Mouse (Mus musculus): Measurements from ENCODE around the gene Prkd1. TPM values are rescaled to one million over a fixed set of nuclear protein-coding genes. Genes with fewer than 3 reads are reported as not detected.
"Not testable (repeated sequence)": the region's sequence is repeated elsewhere in the genome, so short reads cannot be mapped to it uniquely, and the experiment has no call there.

Prkd1 gene
- polyA plus RNA-seq (2015; fragmentation: Nextera tagmentation; extraction: Ambion mirVana), result 4.5 and 4.6 TPM in 2 replicates

DNA sequence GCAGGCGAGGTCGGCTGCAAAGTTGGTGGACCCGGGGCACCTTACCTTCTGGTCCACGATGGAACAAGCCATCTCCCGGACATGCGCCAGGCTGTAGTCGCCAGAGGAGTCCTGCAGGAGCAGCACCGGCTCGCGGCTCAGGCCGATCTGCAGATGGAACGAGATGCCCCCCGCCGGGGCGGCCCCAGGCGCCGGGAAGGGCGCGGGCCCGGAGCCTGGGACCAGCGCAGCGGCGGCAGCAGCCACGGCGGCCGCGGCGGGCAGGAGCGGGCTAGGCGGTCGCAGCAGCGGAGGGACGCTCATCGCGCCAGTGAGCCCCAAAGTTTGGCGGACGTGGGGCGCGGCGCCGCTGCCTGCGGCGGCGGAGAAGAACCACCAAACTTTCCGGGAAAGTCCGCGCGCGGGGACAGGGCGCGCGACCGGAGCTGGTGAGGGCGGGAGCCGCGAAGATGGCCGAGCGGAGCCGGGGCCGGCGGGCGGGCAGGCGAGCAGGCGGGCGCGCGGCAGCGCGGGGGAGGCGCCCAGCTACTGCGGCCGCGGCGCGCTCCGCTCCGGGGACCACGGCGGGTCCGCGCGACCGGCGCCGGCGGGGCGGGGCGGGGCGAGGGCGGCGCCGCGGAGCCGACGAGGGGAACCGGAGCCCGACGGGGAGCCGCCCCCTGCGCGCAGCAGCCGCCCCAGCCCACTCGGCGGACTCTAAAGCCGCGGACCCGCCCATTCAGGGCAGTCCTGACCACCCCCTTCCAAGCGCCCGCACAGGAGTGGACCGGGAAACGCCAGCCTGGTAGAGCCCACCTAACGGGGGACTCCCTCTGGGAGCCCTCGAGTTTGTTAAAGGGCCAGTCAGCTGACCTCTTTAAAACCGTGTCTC lies at the start of gene Prkd1:
Gene Prkd1 (minus strand): TSS at position 428 of the 871 bp plus-strand sequence.
- peak within 1 kb of the TSS; percentile 74 for H3K27ac ChIP-seq (ENCODE audit: low read length)
- peaks cover 10% of the 10 kb centered on the region for H3K4me1 ChIP-seq (ENCODE audit: control insufficient read depth, insufficient read depth, low read length)
- no peaks in the 10 kb centered on the region for H3K36me3 ChIP-seq (ENCODE audit: control insufficient read depth, insufficient read depth)
- H3K4me3 ChIP-seq (ENCODE audit: low read length), result peak within 1 kb of the TSS; percentile 78
- WGBS, result under 1% methylated on average over 89 of the region's 114 CpGs
- peak within 1 kb of the TSS; percentile 91 for H3K4me2 ChIP-seq (ENCODE audit: low read depth, low read length)
- ATAC-seq (replicated peaks; ENCODE audit: extremely low read depth, insufficient read depth, low FRiP score), result peak; percentile 93
- H3K9me3 ChIP-seq (replicated peaks; ENCODE audit: control insufficient read depth, low read length), result no peaks in the 10 kb centered on the region
- no peaks in the 10 kb centered on the region for H3K27me3 ChIP-seq (ENCODE audit: control insufficient read depth, insufficient read depth, low read length)
- peak within 1 kb of the TSS; percentile 85 for H3K9ac ChIP-seq (ENCODE audit: low read length)

DNA sequence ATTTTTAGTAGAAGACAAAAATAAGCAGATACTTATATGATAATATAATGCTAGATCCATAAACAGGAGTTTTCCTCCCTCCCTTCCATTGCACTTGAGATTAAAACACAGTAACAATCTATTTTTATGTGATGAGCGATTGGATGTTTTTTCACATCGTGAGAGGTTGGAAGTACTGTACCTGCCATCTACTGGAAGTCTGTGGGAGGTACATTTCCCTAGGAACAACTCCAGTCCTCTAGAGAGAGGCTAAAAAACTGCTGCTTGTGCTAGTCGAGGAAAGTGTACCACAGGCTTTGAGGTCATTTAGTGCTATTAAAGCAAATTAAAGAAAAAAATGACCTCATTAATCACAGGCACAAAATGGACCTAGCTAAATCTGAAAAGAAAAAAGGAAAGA lies 48.6 kb upstream of the Prkd1 start:
- no peaks in the 10 kb centered on the region for H3K9me3 ChIP-seq (replicated peaks; ENCODE audit: control insufficient read depth, low read length)
- no peak overlapping the region for H3K4me3 ChIP-seq (ENCODE audit: low read length)
- no peak overlapping the region for H3K4me2 ChIP-seq (ENCODE audit: low read depth, low read length)
- H3K4me1 ChIP-seq (ENCODE audit: control insufficient read depth, insufficient read depth, low read length), result no peaks in the 10 kb centered on the region
- ATAC-seq (replicated peaks; ENCODE audit: extremely low read depth, insufficient read depth, low FRiP score), result no peak; the same call in 1 of the 2 replicates
- H3K27ac ChIP-seq (ENCODE audit: low read length), result no peak overlapping the region
- no peaks in the 10 kb centered on the region for H3K36me3 ChIP-seq (ENCODE audit: control insufficient read depth, insufficient read depth)
- no peaks in the 10 kb centered on the region for H3K27me3 ChIP-seq (ENCODE audit: control insufficient read depth, insufficient read depth, low read length)
- no peak overlapping the region for H3K9ac ChIP-seq (ENCODE audit: low read length)
- WGBS, result 5% methylated on average over 3 of the region's 3 CpGs

DNA sequence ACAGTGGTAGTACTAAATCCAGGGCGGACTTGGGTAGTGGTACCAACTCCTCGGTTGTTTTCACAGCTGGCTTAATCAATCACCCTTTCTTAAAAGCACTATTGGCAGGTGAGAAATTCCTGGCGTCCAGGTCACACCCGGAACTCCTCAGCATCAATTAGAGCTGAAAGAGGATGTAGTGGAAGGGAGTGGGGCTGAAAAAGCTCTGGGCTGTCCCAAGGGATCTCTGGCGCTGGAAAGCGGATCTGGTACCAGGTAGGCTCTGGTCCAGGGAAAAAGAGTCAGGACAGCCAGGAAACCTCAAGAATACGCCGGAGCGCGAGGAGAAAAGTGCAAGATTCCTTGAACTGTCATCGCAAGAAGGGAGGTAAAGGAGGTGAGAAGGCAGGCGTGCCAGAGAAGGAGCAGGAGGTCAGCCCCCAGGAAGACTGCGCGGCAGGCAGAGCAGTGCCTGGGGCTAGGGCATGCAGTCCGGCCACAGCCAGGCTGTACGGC lies 675 bp downstream of the Prkd1 start:
- peak overlapping the region; percentile 78 for H3K4me3 ChIP-seq (ENCODE audit: low read length)
- H3K9me3 ChIP-seq (replicated peaks; ENCODE audit: control insufficient read depth, low read length), result no peaks in the 10 kb centered on the region
- peaks cover 10% of the 10 kb centered on the region for H3K4me1 ChIP-seq (ENCODE audit: control insufficient read depth, insufficient read depth, low read length)
- peak overlapping the region; percentile 85 for H3K9ac ChIP-seq (ENCODE audit: low read length)
- WGBS, result 2% methylated on average over 16 of the region's 16 CpGs
- no peaks in the 10 kb centered on the region for H3K36me3 ChIP-seq (ENCODE audit: control insufficient read depth, insufficient read depth)
- peak overlapping the region; percentile 74; the same call in 1 of the 2 replicates for H3K27ac ChIP-seq (ENCODE audit: low read length)
- H3K4me2 ChIP-seq (ENCODE audit: low read depth, low read length), result peak overlapping the region; percentile 91
- peak; percentile 49; the same call in 1 of the 2 replicates for ATAC-seq (replicated peaks; ENCODE audit: extremely low read depth, insufficient read depth, low FRiP score)
- H3K27me3 ChIP-seq (ENCODE audit: control insufficient read depth, insufficient read depth, low read length), result no peaks in the 10 kb centered on the region

DNA sequence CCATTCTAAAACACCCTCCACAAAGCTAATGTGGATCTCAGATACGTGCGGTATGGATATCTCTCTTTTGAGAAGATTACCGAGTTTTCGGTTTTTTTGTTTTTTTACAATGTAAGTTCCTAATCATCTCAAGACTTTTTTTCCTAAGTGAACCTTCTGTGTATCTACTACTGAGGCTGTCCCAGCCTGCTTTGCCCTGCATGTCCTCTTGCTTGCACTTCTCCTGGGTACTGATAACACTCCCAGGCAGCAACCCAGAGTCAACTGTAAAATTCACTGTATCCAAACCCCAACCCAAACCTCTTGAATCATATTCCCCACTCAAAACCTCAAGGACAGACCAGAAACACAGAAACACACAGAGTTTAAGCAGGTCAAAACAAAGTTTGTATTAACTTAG lies 2.0 kb downstream of the Prkd1 start:
- no peak for ATAC-seq (replicated peaks; ENCODE audit: extremely low read depth, insufficient read depth, low FRiP score)
- no peak overlapping the region for H3K9ac ChIP-seq (ENCODE audit: low read length)
- H3K4me3 ChIP-seq (ENCODE audit: low read length), result no peak overlapping the region
- no peak overlapping the region for H3K27ac ChIP-seq (ENCODE audit: low read length)
- H3K9me3 ChIP-seq (replicated peaks; ENCODE audit: control insufficient read depth, low read length), result no peaks in the 10 kb centered on the region
- 79% methylated on average over 4 of the region's 4 CpGs for WGBS
- H3K27me3 ChIP-seq (ENCODE audit: control insufficient read depth, insufficient read depth, low read length), result no peaks in the 10 kb centered on the region
- peaks cover 10% of the 10 kb centered on the region for H3K4me1 ChIP-seq (ENCODE audit: control insufficient read depth, insufficient read depth, low read length)
- H3K4me2 ChIP-seq (ENCODE audit: low read depth, low read length), result no peak overlapping the region; the same call in 1 of the 2 replicates
- no peaks in the 10 kb centered on the region for H3K36me3 ChIP-seq (ENCODE audit: control insufficient read depth, insufficient read depth)

DNA sequence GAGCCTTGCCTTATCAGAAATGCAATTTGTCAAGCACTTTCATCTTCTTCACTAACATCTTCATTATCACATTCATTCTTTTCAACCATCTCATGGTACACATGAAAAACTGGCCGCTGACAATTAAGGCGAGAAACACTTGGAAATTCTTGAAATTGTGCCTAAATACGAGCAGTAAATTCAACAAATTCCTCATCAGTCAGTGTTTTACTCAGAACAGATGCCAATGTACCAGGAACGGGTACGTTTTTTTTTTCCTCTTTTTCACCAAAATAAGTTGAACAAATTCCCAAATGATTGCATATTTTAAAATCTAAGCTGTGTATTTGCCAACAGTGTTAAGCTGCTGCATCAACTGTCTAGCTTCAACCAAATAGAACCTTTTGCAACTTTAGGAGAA lies 6.2 kb downstream of the Prkd1 start:
- H3K27me3 ChIP-seq (ENCODE audit: control insufficient read depth, insufficient read depth, low read length), result no peaks in the 10 kb centered on the region
- WGBS, result 70% methylated on average over 5 of the region's 5 CpGs

DNA sequence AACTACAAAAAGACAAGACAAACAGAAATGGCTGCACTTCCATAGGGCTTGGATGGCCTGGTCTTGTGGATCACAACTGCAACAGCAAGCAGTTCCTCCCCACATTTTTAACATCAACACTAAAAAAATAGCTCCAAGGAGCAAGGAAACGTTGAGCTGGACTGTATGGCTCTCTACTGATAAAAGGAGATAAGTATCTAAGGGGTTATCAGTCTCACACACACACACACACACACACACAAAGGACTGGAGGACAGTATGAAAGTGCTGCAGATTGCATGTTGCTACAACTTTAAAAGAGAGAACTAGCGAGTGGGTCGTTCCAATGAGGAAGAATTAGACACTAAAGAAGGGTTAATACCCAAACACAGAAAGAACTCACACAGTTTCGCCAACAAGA lies 8.7 kb downstream of the Prkd1 start:
- ATAC-seq (replicated peaks; ENCODE audit: extremely low read depth, insufficient read depth, low FRiP score), result no peak
- no peak overlapping the region for H3K4me2 ChIP-seq (ENCODE audit: low read depth, low read length)
- WGBS, result 80% methylated on average over 4 of the region's 4 CpGs
- no peaks in the 10 kb centered on the region for H3K27me3 ChIP-seq (ENCODE audit: control insufficient read depth, insufficient read depth, low read length)
- no peaks in the 10 kb centered on the region for H3K9me3 ChIP-seq (replicated peaks; ENCODE audit: control insufficient read depth, low read length)
- no peak overlapping the region for H3K4me3 ChIP-seq (ENCODE audit: low read length)
- H3K27ac ChIP-seq (ENCODE audit: low read length), result no peak overlapping the region
- H3K4me1 ChIP-seq (ENCODE audit: control insufficient read depth, insufficient read depth, low read length), result no peaks in the 10 kb centered on the region
- no peak overlapping the region for H3K9ac ChIP-seq (ENCODE audit: low read length)
- no peaks in the 10 kb centered on the region for H3K36me3 ChIP-seq (ENCODE audit: control insufficient read depth, insufficient read depth)

More for the DNA sequence above, 6.2 kb downstream of the Prkd1 start:
- Histone ChIP-seq H3K9ac (ENCODE audit: low read length) (no peak overlapping the region), H3K4me2 (ENCODE audit: low read depth, low read length) (no peak overlapping the region), H3K27ac (ENCODE audit: low read length) (no peak overlapping the region), H3K4me1 (ENCODE audit: control insufficient read depth, insufficient read depth, low read length) (peaks cover 5% of the 10 kb centered on the region), H3K4me3 (ENCODE audit: low read length) (no peak overlapping the region), H3K36me3 (ENCODE audit: control insufficient read depth, insufficient read depth) (no peaks in the 10 kb centered on the region), H3K9me3 (replicated peaks; ENCODE audit: control insufficient read depth, low read length) (no peaks in the 10 kb centered on the region)
- ATAC-seq (replicated peaks; ENCODE audit: extremely low read depth, insufficient read depth, low FRiP score), result no peak

DNA sequence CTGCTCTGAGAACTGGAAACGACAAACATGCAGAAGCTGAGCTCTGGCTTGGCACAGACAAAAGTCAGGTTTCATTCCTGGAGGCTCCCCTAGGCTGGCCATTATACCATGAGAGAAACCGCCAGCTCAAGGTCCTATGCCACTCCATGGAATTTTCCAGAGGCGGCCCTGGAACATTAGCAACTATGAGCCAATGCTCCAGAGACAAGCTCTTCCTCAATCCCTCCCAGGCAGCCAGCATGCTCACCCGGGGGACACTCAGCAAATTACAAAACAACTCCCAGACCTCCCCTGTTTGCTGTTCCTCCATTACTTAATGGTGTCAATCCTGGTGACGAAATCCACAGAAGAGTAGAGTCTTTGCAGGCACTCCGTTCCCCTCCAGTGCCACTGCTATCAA lies 14.5 kb downstream of the Prkd1 start:
- no peaks in the 10 kb centered on the region for H3K36me3 ChIP-seq (ENCODE audit: control insufficient read depth, insufficient read depth)
- H3K27me3 ChIP-seq (ENCODE audit: control insufficient read depth, insufficient read depth, low read length), result no peaks in the 10 kb centered on the region
- no peak overlapping the region for H3K9ac ChIP-seq (ENCODE audit: low read length)
- H3K4me2 ChIP-seq (ENCODE audit: low read depth, low read length), result no peak overlapping the region
- WGBS, result 31% methylated on average over 6 of the region's 6 CpGs
- H3K4me3 ChIP-seq (ENCODE audit: low read length), result no peak overlapping the region
- H3K9me3 ChIP-seq (replicated peaks; ENCODE audit: control insufficient read depth, low read length), result no peaks in the 10 kb centered on the region
- no peak for ATAC-seq (replicated peaks; ENCODE audit: extremely low read depth, insufficient read depth, low FRiP score)
- H3K27ac ChIP-seq (ENCODE audit: low read length), result no peak overlapping the region; the same call in 1 of the 2 replicates
- H3K4me1 ChIP-seq (ENCODE audit: control insufficient read depth, insufficient read depth, low read length), result 0 out of 2 replicates have a peak, but pooled peaks cover 4% of the 10 kb centered on the region

DNA sequence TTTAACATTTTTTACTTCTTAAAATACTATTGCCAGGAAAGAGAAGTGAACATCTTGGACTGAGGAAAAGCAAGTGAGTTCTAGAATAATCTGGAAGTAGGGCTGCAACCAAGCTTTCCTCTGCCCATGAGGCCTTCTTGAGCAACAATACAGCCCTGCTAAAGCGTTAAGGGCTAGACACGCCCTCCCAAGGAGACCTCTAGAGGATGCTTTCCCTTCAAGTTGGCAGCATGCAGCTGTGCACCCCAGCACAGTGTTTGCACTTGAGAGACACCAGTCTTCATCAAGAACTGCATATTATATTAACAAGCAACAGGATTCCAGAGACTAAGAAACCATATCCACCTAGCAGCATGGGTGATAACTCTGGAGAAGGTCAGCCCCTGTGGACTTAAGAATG lies 22.8 kb downstream of the Prkd1 start:
- not testable (repeated sequence) for H3K27ac ChIP-seq (ENCODE audit: low read length); H3K4me1 ChIP-seq (ENCODE audit: control insufficient read depth, insufficient read depth, low read length); H3K36me3 ChIP-seq (ENCODE audit: control insufficient read depth, insufficient read depth); H3K9me3 ChIP-seq (replicated peaks; ENCODE audit: control insufficient read depth, low read length); ATAC-seq (replicated peaks; ENCODE audit: extremely low read depth, insufficient read depth, low FRiP score); H3K4me2 ChIP-seq (ENCODE audit: low read depth, low read length); H3K27me3 ChIP-seq (ENCODE audit: control insufficient read depth, insufficient read depth, low read length); H3K4me3 ChIP-seq (ENCODE audit: low read length); H3K9ac ChIP-seq (ENCODE audit: low read length)
- WGBS, result 67% methylated on average over 2 of the region's 2 CpGs

DNA sequence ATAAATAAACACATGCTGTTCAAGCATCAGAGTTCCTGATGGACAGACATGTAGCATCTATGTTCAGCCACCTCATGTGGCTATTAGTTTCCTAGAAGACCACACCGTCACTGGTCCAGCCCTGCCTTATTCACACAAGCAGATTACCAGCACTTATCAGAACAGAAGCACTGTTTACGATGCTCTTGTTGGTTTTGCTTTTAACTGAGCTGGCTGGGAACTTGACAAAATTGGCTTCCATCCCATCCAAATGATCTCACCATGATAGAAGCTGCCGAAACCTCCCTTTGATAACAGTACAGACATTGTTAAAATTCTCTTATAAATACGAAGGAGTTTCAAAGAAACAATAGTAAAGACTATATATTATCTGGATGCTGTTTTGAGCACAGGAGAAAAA lies 24.7 kb downstream of the Prkd1 start:
- no peaks in the 10 kb centered on the region for H3K9me3 ChIP-seq (replicated peaks; ENCODE audit: control insufficient read depth, low read length)
- H3K9ac ChIP-seq (ENCODE audit: low read length), result no peak overlapping the region
- H3K27ac ChIP-seq (ENCODE audit: low read length), result no peak overlapping the region
- no peaks in the 10 kb centered on the region for H3K27me3 ChIP-seq (ENCODE audit: control insufficient read depth, insufficient read depth, low read length)
- peak overlapping the region; percentile 31 for H3K4me2 ChIP-seq (ENCODE audit: low read depth, low read length)
- peaks cover 5% of the 10 kb centered on the region; the same call in 1 of the 2 replicates for H3K4me1 ChIP-seq (ENCODE audit: control insufficient read depth, insufficient read depth, low read length)
- WGBS, result 19% methylated on average over 4 of the region's 4 CpGs
- no peak; the same call in 1 of the 2 replicates for ATAC-seq (replicated peaks; ENCODE audit: extremely low read depth, insufficient read depth, low FRiP score)
- peak overlapping the region; percentile 24 for H3K4me3 ChIP-seq (ENCODE audit: low read length)
- no peaks in the 10 kb centered on the region for H3K36me3 ChIP-seq (ENCODE audit: control insufficient read depth, insufficient read depth)
